Mouse (Mus musculus) cerebellum, postnatal 25 days (tissue): ENCODE data around the gene Rpf2.

Experiments used
- DNase-seq, 2 experiments: peaks; one replicate each; pipeline ENCODE4 v3.0.0; 2021; ENCODE audit warnings: mixed read lengths in 2 of 2

Rpf2 gene

DNA sequence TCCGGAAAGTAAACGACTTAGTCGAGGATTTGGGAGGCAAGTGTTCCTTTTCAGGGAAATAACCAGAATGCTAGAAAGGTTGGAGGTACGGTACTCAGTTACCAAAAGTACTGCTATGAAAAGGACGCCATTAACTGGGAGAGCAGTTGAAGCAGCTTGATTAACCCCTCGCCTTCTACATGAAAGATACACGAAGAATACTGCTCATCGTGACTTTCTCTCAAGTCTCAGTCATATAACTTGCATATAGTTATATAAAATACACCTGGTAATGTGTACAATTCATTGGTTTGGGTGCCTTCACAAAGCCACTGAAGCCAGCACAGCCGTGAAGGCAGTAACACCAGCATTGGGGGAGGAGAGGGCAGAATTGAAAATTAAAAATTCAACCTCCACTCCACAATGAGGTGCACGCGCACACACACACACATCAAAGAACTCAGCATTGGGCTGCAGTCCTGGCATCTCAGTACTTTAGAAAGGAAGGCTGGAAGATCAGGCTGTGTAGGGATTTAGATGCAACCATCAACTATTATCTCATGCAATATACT is 405 bp upstream of the Rpf2 start:
- peak; percentile 13 to 17 for DNase-seq

DNA sequence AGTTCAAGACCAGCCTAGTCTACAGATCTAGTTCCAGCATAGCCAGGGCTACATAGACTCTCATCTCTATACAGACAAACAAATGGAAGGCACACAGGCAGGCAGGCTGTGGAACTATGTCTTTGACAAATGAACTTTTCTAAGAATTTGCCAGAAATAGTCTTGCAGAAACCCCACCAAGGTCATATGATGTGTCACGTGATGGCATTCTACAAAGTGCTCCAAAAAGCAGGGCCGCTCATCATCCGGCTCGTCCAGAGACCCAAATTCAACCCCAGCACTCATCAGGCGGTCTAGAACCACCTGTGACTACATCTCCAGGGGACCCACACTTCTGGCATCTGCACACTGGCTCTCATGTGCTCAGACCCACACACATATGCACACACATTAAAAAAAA is 9.0 kb downstream of the Rpf2 start:
- DNase-seq: no peak

DNA sequence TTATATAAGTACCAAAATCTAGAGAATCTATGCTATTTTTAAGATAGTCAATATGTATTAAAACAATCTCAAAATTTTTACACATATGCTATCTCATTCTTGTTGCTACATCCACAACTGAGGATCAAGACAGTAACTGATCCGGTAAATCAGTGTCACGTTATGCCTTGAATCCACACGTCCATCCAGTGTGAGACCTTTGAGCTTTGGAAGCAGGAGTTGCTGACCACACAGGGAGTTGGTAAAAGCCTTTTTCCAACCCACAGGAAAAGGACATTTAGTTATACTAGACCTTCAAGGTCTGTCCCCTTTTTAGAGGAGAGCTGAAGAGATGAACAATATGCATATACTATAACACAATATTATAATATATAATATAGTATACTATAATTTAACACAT is 13.6 kb downstream of the Rpf2 start:
- DNase-seq: no peak

DNA sequence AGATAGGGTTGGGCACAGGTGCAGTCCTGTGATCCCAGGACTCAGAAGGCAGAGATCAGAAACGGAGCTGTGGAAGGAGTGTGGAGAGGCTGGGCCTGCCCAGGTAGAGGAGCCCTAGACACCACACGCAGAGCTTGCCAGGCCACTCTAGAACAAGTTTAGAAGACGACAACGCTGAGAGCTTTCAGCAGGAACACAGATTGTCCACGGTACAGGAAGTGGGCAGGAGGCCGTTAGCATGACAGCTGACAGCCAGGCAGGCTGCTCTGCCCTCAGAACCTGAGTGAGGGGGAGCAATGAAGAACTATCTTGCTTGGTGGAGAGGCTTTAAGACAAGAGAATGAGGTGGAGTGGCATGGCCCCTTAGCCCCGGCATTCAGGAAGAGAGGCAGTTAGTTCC is 14.4 kb downstream of the Rpf2 start:
- DNase-seq: no peak

DNA sequence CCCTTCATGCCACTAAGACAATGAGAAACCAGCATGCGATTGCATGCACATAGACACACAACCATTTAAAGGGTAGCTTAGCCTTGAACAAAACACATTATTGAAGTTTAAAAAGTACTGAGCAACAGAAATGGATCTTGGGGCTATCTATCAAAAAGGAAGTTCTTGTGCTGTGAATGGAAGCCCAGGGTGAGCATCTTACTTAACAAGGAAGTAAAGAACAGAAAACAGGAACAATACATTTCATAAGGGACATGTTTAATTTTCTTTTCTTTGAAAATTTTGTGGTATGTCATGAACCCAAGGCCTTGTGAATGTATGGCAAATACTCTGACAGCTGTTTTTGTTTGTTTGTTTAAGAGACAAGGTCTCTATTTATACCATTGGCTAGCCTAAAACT is 17.1 kb downstream of the Rpf2 start:
- DNase-seq: no peak

DNA sequence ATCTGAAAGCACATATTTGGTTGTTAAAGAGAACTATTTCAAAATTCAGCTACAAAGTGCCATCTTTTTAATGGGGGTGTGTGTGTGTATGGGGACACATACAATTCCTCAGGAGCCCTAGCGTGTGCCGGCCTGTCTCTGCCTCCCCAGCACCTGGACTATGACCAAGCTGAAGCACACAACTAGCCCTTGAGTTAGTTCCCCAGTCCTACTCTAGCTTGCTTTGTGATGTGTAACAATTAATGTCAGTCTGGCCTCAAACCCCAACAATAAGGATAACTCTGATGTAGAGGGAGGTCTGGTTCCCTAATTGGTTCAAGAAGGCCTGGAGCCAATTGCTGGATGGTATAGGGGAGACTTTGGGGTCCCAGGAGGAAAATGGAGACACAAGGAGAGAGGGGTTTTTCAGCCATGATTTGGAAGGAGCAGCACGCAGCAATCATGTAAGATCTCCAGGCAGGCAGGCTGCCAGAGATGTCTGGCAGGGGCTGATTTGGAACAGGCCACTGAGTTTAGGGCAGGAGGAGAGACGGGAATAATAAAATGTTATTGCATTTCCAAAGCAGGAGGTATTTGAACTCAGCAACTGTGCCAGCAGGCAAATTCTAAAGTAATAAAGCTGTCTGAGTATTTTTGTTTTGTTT is 19.1 kb downstream of the Rpf2 start:
- peak in 1 of 2 experiments; percentile 30 for DNase-seq

DNA sequence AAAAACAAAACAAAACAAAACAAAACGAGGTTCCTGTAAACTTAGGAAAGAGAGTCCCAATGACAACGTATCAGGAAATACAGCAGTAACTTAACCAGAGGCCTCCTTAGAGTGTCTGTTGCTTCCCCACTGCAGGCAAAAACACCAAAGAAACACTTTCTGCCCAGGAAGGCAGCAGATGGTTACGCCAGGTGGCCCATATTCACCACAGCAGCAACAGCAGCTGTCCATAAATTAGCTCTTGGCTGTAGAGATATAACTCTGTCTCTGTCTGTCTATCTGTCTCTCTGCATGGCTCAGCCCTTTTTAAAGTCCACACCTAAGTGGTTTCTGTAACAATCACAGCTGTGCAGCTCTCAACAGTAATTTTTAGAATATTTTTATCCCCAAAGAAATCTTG is 28.0 kb downstream of the Rpf2 start:
- no peak for DNase-seq

DNA sequence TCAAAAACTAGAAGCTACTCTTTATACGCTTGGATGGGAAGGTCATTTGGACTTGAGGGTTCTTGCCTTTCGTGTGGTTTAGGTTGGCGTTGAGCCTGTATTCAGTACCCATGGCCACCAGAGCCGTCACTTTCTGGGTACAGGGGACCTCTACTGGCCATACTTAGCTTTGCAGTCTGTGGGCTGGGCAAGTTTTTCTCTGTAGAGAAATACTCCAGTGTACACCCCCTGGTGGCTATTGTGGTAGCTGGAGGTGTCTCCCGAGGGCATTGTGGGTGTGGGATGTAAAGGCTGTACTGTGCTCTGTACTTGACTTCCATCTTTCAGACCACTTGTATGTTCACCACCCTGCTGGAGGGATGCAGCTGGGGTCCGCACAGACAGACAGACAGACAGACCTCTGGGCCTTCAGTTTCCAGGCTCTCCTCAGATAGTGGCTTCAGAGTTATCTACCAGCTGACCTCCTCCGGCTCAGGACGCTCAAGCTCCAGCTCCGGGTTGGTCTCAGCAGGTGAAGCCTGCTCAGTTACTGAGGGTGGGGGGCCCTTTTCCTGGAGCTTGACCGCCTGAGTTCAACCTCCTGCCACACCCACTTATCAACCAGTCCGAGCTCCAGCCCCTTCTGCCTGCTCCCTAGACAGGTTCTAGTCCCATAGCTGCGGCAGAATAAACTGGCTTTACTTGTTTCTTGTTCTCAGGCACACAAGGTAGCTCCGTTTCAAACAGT is 34.2 kb downstream of the Rpf2 start:
- peak; percentile 84 to 89 for DNase-seq

DNA sequence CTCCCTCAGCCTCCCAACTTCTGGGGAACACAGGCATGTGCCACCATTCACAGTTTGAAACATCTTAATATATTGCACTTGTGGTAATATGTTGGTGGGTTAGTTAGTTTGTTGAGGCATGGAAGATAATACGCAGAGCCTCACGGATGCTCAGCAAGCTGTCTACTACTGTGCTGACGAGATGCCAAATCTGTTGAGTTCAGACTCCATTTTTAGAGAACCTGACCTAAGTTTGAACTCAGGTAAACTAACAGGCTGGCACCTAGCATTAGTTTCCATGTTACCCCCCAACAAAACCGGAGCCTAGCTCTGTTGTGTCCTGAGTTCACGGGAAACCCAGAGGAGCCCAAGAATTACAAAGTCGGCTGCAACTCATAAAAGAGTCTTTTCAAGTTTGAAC is 51.8 kb downstream of the Rpf2 start:
- DNase-seq: no peak

DNA sequence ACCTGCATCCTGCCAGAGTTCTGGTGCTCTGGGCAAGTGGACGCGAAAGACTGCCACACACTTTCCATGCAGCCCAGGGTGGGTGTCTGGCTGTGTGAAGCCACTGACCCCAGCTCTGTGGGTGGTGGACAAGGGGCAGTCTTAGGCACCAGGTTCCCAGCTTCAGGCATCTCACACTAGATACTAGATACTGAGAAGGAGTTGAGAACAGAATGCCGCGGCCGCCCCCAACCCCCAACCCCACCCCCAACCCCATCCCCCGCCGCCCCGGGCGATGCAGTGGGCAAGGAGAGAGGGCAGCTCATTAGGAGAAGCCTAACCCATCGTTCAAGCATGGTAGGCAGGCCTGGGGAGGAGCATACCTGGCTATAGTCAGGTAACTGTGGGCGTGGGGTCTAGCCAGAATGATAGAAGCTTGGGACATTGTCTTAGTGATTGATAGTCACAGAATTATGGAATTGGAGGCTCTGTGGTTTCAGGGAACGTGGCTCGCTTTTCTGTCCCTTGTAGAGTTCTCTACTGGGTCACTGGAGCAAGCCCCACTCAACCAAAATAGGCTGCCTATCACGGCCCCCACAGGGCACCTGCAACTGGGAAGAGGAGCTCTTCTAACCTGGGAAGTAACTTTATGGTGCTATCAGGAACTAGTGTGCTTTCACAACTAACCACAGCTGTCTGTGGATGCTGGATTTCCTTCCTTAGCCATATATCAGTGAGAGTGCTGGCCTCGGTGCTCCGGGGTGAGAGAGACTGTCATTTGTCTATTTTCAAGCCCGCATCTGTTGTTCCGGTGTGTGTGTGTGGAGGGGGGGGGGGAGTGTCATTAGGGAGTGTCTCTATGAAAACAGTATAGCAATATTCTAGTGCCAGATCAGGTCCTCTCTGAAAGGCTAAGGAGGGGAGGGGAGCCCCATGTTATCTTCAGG is 54.6 kb downstream of the Rpf2 start:
- DNase-seq: no peak

DNA sequence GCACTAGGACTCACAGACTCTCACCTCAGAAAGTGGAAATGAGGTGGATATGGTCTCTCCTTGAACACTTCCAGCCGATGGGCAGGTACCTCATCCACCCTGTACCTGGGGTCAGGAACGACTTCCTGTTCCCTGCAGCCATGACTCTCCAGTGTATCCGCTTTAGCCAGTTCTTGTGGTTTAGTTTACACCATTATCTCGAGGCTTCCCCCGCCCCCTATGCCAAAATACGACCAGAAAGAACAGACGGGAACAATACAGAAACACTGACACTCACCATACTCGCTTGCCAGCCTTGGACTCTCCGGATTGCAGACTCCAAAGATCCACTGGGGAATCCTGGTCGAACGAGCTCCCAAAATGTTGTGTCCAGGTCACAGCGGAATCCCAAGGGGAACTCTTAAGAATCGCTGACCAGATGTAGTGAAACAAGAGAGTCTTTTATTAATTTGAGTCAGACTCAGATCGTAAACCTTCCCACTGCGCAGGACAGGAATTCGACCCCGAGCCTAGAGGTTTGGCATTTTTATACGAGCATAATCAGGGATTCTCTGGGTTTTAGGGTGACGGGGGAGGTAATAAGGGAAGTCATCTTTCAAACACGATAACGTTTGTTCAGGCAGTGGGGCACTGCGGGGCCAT is 55.4 kb downstream of the Rpf2 start:
- no peak for DNase-seq

DNA sequence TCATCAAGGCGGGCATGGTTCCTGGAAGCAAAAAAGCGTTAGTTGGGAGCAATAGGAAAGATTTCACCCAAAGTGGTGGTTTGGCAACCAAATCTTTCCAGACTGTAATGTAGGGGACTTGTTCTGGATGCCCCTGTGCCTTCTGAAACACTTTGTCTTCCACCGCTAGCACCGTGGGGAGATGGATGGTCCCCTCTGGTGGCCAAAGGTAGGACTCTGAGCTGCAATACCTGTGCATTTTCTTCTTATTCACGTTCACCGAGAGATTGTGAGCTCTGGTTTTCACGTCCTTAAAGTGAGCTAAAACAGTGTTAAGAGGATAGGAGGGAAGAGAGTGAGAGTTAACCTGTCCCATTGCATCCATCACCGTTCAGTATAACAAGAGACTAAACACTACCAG is 56.0 kb downstream of the Rpf2 start:
- DNase-seq: no peak

DNA sequence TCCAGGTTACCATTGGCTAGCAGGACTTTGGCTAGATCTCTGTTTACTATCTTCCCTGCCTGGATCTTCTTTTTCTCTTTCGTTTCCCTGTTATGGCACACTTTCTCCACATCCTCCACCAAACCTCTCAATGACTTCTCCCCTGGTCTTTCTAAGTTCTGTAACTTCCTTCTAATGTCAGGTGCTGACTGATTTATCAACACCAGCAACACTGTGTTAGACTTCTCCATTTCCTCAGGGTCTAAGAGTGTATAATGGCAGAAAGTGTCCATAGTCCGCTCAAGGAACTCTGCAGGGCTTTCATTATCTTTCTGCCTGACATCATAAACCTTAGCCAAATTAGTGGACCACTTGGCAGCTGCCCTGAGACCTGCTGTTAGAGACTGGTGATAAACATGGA is 57.1 kb downstream of the Rpf2 start:
- DNase-seq: no peak

DNA sequence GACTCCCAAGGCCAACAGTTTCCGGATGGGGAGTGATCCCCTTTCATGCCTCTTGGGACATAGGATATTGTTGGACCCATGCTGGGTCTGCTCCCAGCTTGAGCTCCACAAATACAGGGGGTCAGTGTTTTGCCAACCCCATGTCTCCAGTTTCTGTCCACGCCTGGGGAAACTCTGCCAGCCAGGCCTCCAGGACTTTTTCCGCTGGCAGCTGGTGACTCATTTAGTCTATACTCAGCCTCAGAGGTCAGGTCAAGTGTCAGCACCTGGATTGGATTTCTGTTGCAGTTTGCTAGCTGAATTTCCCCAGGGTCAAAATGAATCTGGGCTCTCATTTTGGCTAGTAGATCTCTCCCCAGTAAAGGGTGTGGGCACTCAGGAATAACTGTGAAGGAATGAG is 58.0 kb downstream of the Rpf2 start:
- no peak for DNase-seq

DNA sequence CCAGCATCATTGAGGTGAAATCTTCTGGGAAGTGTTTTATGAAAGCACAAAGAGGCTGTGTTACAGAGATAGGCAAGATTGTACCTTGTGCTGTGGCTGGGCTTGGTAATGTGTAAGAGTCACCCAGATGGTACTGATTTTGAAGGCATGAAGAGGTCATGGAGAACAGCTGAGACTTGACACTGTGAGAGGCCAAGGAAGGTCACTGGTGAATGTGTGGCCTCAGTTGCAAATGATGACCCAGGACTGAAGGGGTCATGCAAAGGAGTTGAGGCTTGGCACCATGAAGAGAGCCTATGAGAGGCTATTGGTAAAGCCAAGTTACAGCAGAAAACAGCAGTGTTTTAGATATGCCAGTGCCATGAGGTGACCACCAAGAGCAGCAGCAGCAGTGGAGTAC is 60.9 kb downstream of the Rpf2 start:
- no peak for DNase-seq

DNA sequence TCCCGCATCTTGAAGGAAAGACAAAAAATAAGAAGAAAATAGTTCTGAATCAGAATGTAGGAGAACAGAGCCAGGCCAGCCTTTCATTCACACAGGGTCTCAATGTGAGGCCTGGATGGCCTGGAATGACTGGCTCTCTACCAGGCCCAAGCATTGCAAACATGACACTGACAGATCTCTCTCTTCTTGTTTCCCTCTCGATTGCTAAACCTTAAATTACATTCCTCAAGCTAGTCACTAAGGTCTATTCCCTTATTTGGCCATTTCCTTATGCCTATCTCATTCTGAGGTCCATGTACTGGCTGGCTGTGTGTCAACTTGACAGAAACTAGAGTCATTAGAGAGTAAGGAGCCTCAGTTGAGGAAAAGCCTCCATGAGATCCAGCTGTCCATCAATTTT is 66.8 kb downstream of the Rpf2 start:
- DNase-seq: no peak

DNA sequence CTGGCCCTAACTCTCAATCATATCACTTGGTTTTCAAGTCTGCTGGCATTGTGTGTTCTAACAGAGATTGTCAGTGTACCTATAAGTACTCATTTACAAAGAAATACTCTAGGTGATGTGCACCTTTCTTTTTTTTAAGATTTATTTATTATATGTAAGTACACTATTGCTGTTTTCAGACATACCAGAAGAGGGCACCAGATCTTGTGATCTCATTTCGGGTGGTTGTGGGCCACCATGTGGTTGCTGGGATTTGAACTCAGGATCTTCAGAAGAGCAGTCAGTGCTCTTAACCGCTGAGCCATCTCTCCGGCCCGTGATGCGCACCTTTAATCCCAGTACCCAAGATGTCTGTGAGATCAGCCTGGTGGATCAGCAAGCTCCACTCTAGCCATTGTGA is 67.7 kb downstream of the Rpf2 start:
- no peak for DNase-seq

DNA sequence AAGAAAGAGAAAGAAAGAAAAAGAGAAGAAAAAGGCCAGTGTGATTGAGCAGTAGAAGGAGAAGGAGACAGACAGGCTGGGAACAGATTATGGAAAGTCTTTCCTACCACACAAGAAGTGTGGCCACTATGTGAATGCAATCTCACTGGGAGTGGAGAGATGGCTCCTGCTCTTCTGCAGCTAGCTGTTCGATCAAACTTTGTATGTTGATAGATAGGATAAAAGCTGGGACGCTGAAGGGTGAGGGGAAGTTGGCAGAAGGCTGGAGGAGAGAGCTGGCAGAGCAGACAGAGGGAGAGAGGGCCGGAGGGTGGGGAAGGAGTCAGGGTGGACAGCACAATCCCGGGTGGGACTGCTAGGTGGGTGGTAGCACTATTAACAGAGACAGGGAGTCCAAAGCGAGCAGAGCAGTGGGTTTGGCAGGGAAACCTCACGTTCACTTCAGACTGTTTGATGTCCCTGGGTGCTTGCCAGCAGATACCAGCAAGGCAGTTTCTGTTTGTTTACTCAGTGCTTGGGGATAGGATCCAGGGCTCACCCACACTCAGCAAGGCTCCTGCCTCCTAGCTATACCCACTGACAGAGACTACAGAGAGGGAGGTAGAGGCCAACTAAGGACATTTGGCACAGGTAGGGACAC is 69.4 kb downstream of the Rpf2 start:
- DNase-seq: peak; percentile 27 to 44
